Mouse (Mus musculus): ENCODE measurements around the gene Tmem135. TPM values are rescaled to one million over a fixed set of nuclear protein-coding genes. Genes with fewer than 3 reads are reported as not detected.

The Tmem135 gene
- total and polyA plus RNA-seq, 3 experiments = 7.4 to 33.9 TPM; not detected in 1

GRCm38 (mm10) chr7:89380935-89381705, 22.9 kb downstream of the Tmem135 start:
- H3K79me2 ChIP-seq (ENCODE audit: control insufficient read depth, insufficient read depth, low read length, poor library complexity) = no peaks in the 10 kb centered on the region
- no peaks in the 10 kb centered on the region for H3K9me3 ChIP-seq (replicated peaks; ENCODE audit: insufficient read depth, low read length)
- H3K27me3 ChIP-seq (ENCODE audit: control insufficient read depth in 1 of 2, insufficient read depth in 2 of 2, low read length in 2 of 2) = no peaks in the 10 kb centered on the region; a peak in 1 of 4 replicates
- H3K9ac ChIP-seq (ENCODE audit: control insufficient read depth, low read depth, low read length, poor library complexity, severe bottlenecking) = no peak overlapping the region
- H3K4me1 ChIP-seq (ENCODE audit: control insufficient read depth in 1 of 2, insufficient read depth in 2 of 2, low read length in 2 of 2) = no peaks in the 10 kb centered on the region
- TF ChIP-seq UBTF (IDR thresholded peaks at IDR 0.05; ENCODE audit: borderline replicate concordance, insufficient read depth, low read depth, low read length) (no peak), SIN3A (IDR thresholded peaks at IDR 0.05; ENCODE audit: low read length) (no peak), ZKSCAN1 (IDR thresholded peaks at IDR 0.05; ENCODE audit: low read depth, low read length) (no peak), KAT2A (conservative IDR thresholded peaks at IDR 0.05; ENCODE audit: low read depth, low read length) (no peak), HCFC1 (IDR thresholded peaks at IDR 0.05; ENCODE audit: low read depth, low read length) (no peak), TCF12 (IDR thresholded peaks at IDR 0.05; ENCODE audit: low read depth, low read length) (no peak), MEF2A (IDR thresholded peaks at IDR 0.05; ENCODE audit: extremely low read depth, insufficient replicate concordance, low read depth, low read length, poor library complexity, severe bottlenecking) (no peak), CHD1 (IDR thresholded peaks at IDR 0.05; ENCODE audit: low read depth, low read length) (no peak), MAZ (IDR thresholded peaks at IDR 0.05; ENCODE audit: low read depth, low read length) (no peak), GABPA (IDR thresholded peaks at IDR 0.05; ENCODE audit: low read depth, low read length) (no peak), E2F4 (IDR thresholded peaks at IDR 0.05; ENCODE audit: borderline replicate concordance, low read depth, low read length) (no peak)
- no peak overlapping the region for H3K4me3 ChIP-seq (ENCODE audit: control insufficient read depth in 1 of 2, insufficient read depth in 1 of 2, low read depth in 2 of 2, low read length in 2 of 2)
- H3K27ac ChIP-seq (ENCODE audit: control insufficient read depth, low read depth, low read length) = no peak overlapping the region
- no peak for DNase-seq (ENCODE audit: low read depth, low spot score)
- no peaks in the 10 kb centered on the region for H3K36me3 ChIP-seq (ENCODE audit: control insufficient read depth in 1 of 2, insufficient read depth in 2 of 2, low read length in 2 of 2)

- H3K36me3 ChIP-seq (ENCODE audit: control insufficient read depth in 1 of 2, insufficient read depth in 2 of 2, low read length in 2 of 2) = no peaks in the 10 kb centered on the region
- H3K4me1 ChIP-seq (ENCODE audit: control insufficient read depth in 1 of 2, insufficient read depth in 2 of 2, low read length in 2 of 2) = no peaks in the 10 kb centered on the region
- no peak overlapping the region for H3K27ac ChIP-seq (ENCODE audit: control insufficient read depth, low read depth, low read length)
- TF ChIP-seq TAL1 (IDR thresholded peaks at IDR 0.05; ENCODE audit: low read length) = no peak
- no peak for TF ChIP-seq TCF12 (IDR thresholded peaks at IDR 0.05; ENCODE audit: low read depth, low read length)
- TF ChIP-seq ELF1 (IDR thresholded peaks at IDR 0.05; ENCODE audit: low read depth, low read length) = no peak
- TF ChIP-seq CTCF (IDR thresholded peaks at IDR 0.05 in 2 of 3, conservative IDR thresholded peaks at IDR 0.05 in 1 of 3; ENCODE audit: control insufficient read depth in 1 of 3, insufficient read depth in 1 of 3, low read depth in 2 of 3, low read length in 3 of 3, poor library complexity in 1 of 3, severe bottlenecking in 1 of 3) = no peak
- TF ChIP-seq MYC (IDR thresholded peaks at IDR 0.05; ENCODE audit: low read depth, low read length) = no peak
- no peak for TF ChIP-seq HCFC1 (IDR thresholded peaks at IDR 0.05; ENCODE audit: low read depth, low read length)
- no peak for TF ChIP-seq MAX (IDR thresholded peaks at IDR 0.05; ENCODE audit: low read length)
- no peak for TF ChIP-seq ZMIZ1 (IDR thresholded peaks at IDR 0.05; ENCODE audit: low read depth, low read length)
- no peaks in the 10 kb centered on the region for H3K79me2 ChIP-seq (ENCODE audit: control insufficient read depth, insufficient read depth, low read length, poor library complexity)
- H3K9me3 ChIP-seq (replicated peaks; ENCODE audit: insufficient read depth, low read length) = no peaks in the 10 kb centered on the region
- H3K27me3 ChIP-seq (ENCODE audit: control insufficient read depth in 1 of 2, insufficient read depth in 2 of 2, low read length in 2 of 2) = no peaks in the 10 kb centered on the region; a peak in 3 of 4 replicates
- no peak for DNase-seq (ENCODE audit: low read depth, low spot score)
- no peak overlapping the region for H3K9ac ChIP-seq (ENCODE audit: control insufficient read depth, low read depth, low read length, poor library complexity, severe bottlenecking)
- H3K4me3 ChIP-seq (ENCODE audit: control insufficient read depth in 1 of 2, insufficient read depth in 1 of 2, low read depth in 2 of 2, low read length in 2 of 2) = no peak overlapping the region
Observed at GRCm38 (mm10) chr7:89371623-89372295, 32.3 kb downstream of the Tmem135 start.
